Mouse (Mus musculus): ENCODE measurements at regions not wholly inside any gene's neighbourhood (a gene's known extent, or its start where the extent isn't known, plus 50 kb on each side); places are given as distances from the start of the nearest gene placed in this dataset.
"Not testable (repeated sequence)": the region's sequence is repeated elsewhere in the genome, so short reads cannot be mapped to it uniquely, and the experiment has no call there.

- DNase-seq: no peak
These were observed 244.1 kb downstream of the Enc1 start for GRCm38 (mm10) chr13:97484808-97485545.

GRCm38 (mm10) chr13:97483681-97484080 lies 242.8 kb downstream of the Enc1 start:
- no peak for DNase-seq

- DNase-seq: no peak
These were observed 241.6 kb downstream of the Enc1 start for GRCm38 (mm10) chr13:97482439-97482946.

GRCm38 (mm10) chr13:97481259-97481658 lies 240.4 kb downstream of the Enc1 start:
- no peak for DNase-seq

- no peak for DNase-seq
These were observed 238.2 kb downstream of the Enc1 start for GRCm38 (mm10) chr13:97479066-97479586.

GRCm38 (mm10) chr13:97473971-97474365 lies 233.1 kb downstream of the Enc1 start:
- no peak for DNase-seq

- DNase-seq: no peak
These were observed 232.5 kb downstream of the Enc1 start for GRCm38 (mm10) chr13:97473256-97473970.

GRCm38 (mm10) chr13:97469999-97470398 lies 229.1 kb downstream of the Enc1 start:
- DNase-seq: no peak

GRCm38 (mm10) chr13:97468874-97469593 lies 228.1 kb downstream of the Enc1 start:
- DNase-seq: no peak

GRCm38 (mm10) chr13:97466585-97466984 lies 225.7 kb downstream of the Enc1 start:
- not testable (repeated sequence) for DNase-seq

GRCm38 (mm10) chr13:97463798-97464197 lies 222.9 kb downstream of the Enc1 start:
- DNase-seq: no peak

- no peak for DNase-seq
These were observed 222.0 kb downstream of the Enc1 start for GRCm38 (mm10) chr13:97462884-97463235.

GRCm38 (mm10) chr13:97462110-97462883 lies 221.4 kb downstream of the Enc1 start:
- DNase-seq: no peak

- DNase-seq: no peak
These were observed 220.3 kb downstream of the Enc1 start for GRCm38 (mm10) chr13:97461207-97461606.

GRCm38 (mm10) chr13:97459106-97459505 lies 218.2 kb downstream of the Enc1 start:
- DNase-seq: no peak

GRCm38 (mm10) chr13:97455961-97456360 lies 215.1 kb downstream of the Enc1 start:
- no peak for DNase-seq

GRCm38 (mm10) chr13:97454715-97455114 lies 213.8 kb downstream of the Enc1 start:
- DNase-seq: no peak

- DNase-seq: no peak
These were observed 212.6 kb downstream of the Enc1 start for GRCm38 (mm10) chr13:97453469-97453868.

GRCm38 (mm10) chr13:97453090-97453430 lies 212.2 kb downstream of the Enc1 start:
- no peak for DNase-seq

- DNase-seq: no peak
These were observed 211.6 kb downstream of the Enc1 start for GRCm38 (mm10) chr13:97452386-97453089.

- DNase-seq: no peak
These were observed 210.4 kb downstream of the Enc1 start for GRCm38 (mm10) chr13:97451276-97451675.

- no peak for DNase-seq
These were observed 207.2 kb downstream of the Enc1 start for GRCm38 (mm10) chr13:97448123-97448522.
